Mouse (Mus musculus): ENCODE measurements at regions not wholly inside any gene's neighbourhood (a gene's known extent, or its start where the extent isn't known, plus 50 kb on each side); places are given as distances from the start of the nearest gene placed in this dataset.

DNA sequence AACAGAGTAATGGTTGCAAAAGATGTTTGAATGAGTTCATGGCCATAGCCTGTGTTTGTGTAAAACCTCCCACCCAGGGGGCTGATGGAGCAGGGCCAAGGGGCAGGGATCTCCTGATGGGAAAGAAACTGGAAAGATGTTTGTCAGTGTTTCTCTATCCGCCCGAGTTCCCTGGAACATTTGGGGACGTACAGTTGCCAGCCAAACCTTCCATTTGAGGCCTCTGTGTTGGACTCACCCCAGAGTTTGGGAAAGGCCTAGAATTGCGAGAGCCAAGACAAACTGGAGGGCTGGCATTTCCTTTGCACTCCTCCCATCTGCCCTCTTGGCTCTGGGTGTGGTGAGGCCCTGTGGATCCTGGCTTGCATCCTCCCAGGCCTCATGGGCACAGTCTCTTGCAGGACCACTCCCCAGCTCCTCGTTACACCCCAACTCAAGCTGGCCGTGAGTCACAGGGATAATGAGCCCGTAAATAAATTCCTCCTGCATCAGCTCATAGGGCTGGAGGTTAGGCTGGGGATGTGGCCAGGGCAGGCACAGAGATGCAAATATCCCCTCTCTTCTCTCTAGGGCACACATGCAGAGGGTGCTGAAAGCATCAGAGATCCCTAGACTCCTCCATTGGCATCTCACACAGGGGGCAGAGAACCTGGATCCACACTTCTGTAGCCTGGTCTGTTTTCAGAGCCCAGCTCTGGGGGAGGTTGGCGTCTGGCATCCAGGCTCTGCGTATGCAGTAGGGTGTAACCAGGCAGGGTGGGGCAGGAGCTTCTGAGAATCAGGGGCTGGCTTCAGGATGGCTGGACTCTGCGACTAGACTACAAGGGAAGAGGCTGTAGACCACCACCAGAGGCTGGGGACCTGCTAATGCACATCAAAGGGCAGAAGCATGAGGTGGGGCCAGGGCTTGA lies 306.7 kb downstream of the Rps24 start:
- Histone ChIP-seq H3K4me2 (ENCODE audit: low read depth, low read length, poor library complexity, severe bottlenecking) (no peak overlapping the region), H3K27me3 (ENCODE audit: insufficient read depth, low read length) (no peaks in the 10 kb centered on the region), H3K27ac (ENCODE audit: low read depth, low read length) (no peak overlapping the region), H3K4me1 (ENCODE audit: insufficient read depth, low read length) (peaks cover 2% of the 10 kb centered on the region; the same call in 1 of the 2 replicates), H3K9ac (replicated peaks; ENCODE audit: low read length, poor library complexity, severe bottlenecking) (no peak overlapping the region), H3K4me3 (ENCODE audit: low read depth, low read length) (no peak overlapping the region), H3K9me3 (ENCODE audit: low read length) (no peaks in the 10 kb centered on the region), H3K36me3 (ENCODE audit: insufficient read depth, low read length) (no peaks in the 10 kb centered on the region)
- WGBS, result 50% methylated on average over 10 of the region's 10 CpGs
- ATAC-seq (ENCODE audit: low FRiP score) (no peak), DNase-seq (ENCODE audit: low spot score) (peak; percentile 79)
- TF ChIP-seq CTCF (IDR thresholded peaks at IDR 0.05), result no peak

DNA sequence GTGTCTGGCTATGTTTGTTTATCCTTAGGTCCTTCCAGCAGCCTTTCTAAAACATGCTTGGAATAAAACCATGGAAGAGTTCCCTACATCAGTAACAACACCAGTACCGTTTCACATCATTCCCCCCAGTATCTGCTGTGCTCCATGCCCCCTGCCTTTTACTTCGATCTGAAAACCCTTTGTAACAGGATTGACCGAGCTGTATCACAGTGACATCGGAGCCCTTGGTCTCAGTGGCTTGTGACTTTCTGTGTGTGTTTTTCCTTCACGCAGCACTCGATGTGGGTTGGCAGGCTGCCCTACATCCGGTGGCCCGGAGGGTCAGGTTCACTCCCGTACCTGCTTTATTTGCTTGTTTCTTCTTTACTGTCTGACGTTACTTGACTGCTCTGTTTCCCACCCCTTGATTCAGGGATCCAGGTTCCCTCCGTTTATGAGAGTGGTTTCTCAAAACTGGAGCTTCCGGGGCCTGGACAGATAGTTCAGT lies 307.5 kb downstream of the Rps24 start:
- no peaks in the 10 kb centered on the region for H3K36me3 ChIP-seq (ENCODE audit: insufficient read depth, low read length)
- H3K4me1 ChIP-seq (ENCODE audit: insufficient read depth, low read length), result peaks cover 2% of the 10 kb centered on the region; the same call in 1 of the 2 replicates
- TF ChIP-seq CTCF (IDR thresholded peaks at IDR 0.05), result no peak
- H3K4me3 ChIP-seq (ENCODE audit: low read depth, low read length), result no peak overlapping the region
- ATAC-seq (ENCODE audit: low FRiP score), result no peak
- H3K4me2 ChIP-seq (ENCODE audit: low read depth, low read length, poor library complexity, severe bottlenecking), result no peak overlapping the region
- H3K9me3 ChIP-seq (ENCODE audit: low read length), result no peaks in the 10 kb centered on the region
- DNase-seq (ENCODE audit: low spot score), result no peak
- H3K27me3 ChIP-seq (ENCODE audit: insufficient read depth, low read length), result no peaks in the 10 kb centered on the region
- 59% methylated on average over 12 of the region's 12 CpGs for WGBS
- no peak overlapping the region for H3K27ac ChIP-seq (ENCODE audit: low read depth, low read length)
- no peak overlapping the region for H3K9ac ChIP-seq (replicated peaks; ENCODE audit: low read length, poor library complexity, severe bottlenecking)

- Histone ChIP-seq H3K9ac (replicated peaks; ENCODE audit: low read length, poor library complexity, severe bottlenecking) (no peak overlapping the region), H3K27ac (ENCODE audit: low read depth, low read length) (no peak overlapping the region), H3K27me3 (ENCODE audit: insufficient read depth, low read length) (no peaks in the 10 kb centered on the region), H3K9me3 (ENCODE audit: low read length) (no peaks in the 10 kb centered on the region), H3K36me3 (ENCODE audit: insufficient read depth, low read length) (no peaks in the 10 kb centered on the region), H3K4me3 (ENCODE audit: low read depth, low read length) (no peak overlapping the region), H3K4me1 (ENCODE audit: insufficient read depth, low read length) (peaks cover 2% of the 10 kb centered on the region; the same call in 1 of the 2 replicates), H3K4me2 (ENCODE audit: low read depth, low read length, poor library complexity, severe bottlenecking) (no peak overlapping the region)
- no peak for TF ChIP-seq CTCF (IDR thresholded peaks at IDR 0.05)
- DNase-seq (ENCODE audit: low spot score) (no peak), ATAC-seq (ENCODE audit: low FRiP score) (no peak)
These were observed 310.6 kb downstream of the Rps24 start for GRCm38 (mm10) chr14:24797494-24797893.

DNA sequence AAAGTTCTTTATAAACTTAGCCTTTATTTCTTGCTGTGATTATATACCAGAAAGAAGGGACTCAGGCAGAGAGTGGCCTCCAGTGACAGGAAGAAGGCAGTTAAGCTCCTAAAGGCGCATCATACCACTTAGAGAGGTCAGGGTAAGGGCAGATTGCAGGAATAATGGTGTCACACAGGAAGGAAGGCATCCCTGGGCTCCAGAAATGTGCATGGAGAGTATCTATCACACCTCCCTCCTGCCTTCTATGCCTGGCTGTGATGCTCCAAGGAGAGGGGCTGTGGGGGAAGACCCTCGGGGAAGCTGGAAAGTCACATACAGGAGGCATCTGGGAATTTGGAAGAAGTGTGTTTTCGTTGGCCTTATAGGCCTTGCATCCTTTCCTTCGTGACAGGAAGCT lies 311.1 kb downstream of the Rps24 start:
- DNase-seq (ENCODE audit: low spot score) (no peak), ATAC-seq (ENCODE audit: low FRiP score) (no peak)
- no peaks in the 10 kb centered on the region for H3K36me3 ChIP-seq (ENCODE audit: insufficient read depth, low read length)
- no peak overlapping the region for H3K4me3 ChIP-seq (ENCODE audit: low read depth, low read length)
- no peaks in the 10 kb centered on the region for H3K27me3 ChIP-seq (ENCODE audit: insufficient read depth, low read length)
- no peak overlapping the region for H3K9ac ChIP-seq (replicated peaks; ENCODE audit: low read length, poor library complexity, severe bottlenecking)
- H3K9me3 ChIP-seq (ENCODE audit: low read length), result no peaks in the 10 kb centered on the region
- H3K27ac ChIP-seq (ENCODE audit: low read depth, low read length), result no peak overlapping the region
- 85% methylated on average over 4 of the region's 4 CpGs for WGBS
- peaks cover 2% of the 10 kb centered on the region; the same call in 1 of the 2 replicates for H3K4me1 ChIP-seq (ENCODE audit: insufficient read depth, low read length)
- no peak overlapping the region for H3K4me2 ChIP-seq (ENCODE audit: low read depth, low read length, poor library complexity, severe bottlenecking)
- TF ChIP-seq CTCF (IDR thresholded peaks at IDR 0.05), result no peak

- Histone ChIP-seq H3K4me2 (ENCODE audit: low read depth, low read length, poor library complexity, severe bottlenecking) (no peak overlapping the region), H3K4me3 (ENCODE audit: low read depth, low read length) (no peak overlapping the region), H3K9me3 (ENCODE audit: low read length) (no peaks in the 10 kb centered on the region), H3K27me3 (ENCODE audit: insufficient read depth, low read length) (no peaks in the 10 kb centered on the region), H3K4me1 (ENCODE audit: insufficient read depth, low read length) (no peaks in the 10 kb centered on the region), H3K27ac (ENCODE audit: low read depth, low read length) (no peak overlapping the region), H3K36me3 (ENCODE audit: insufficient read depth, low read length) (no peaks in the 10 kb centered on the region), H3K9ac (replicated peaks; ENCODE audit: low read length, poor library complexity, severe bottlenecking) (no peak overlapping the region)
- no peak for TF ChIP-seq CTCF (IDR thresholded peaks at IDR 0.05)
- 84% methylated on average over 5 of the region's 5 CpGs for WGBS
- DNase-seq (ENCODE audit: low spot score), result no peak
- no peak for ATAC-seq (ENCODE audit: low FRiP score)
These were observed 316.2 kb downstream of the Rps24 start for GRCm38 (mm10) chr14:24803001-24803655.

- no peak for TF ChIP-seq CTCF (IDR thresholded peaks at IDR 0.05)
- ATAC-seq (ENCODE audit: low FRiP score), result no peak
- 37% methylated on average over 7 of the region's 7 CpGs for WGBS
These were observed 320.1 kb downstream of the Rps24 start for GRCm38 (mm10) chr14:24807061-24807460.

More at GRCm38 (mm10) chr14:24807061-24807460, 320.1 kb downstream of the Rps24 start:
- Histone ChIP-seq H3K4me3 (ENCODE audit: low read depth, low read length) (no peak overlapping the region), H3K27ac (ENCODE audit: low read depth, low read length) (no peak overlapping the region), H3K27me3 (ENCODE audit: insufficient read depth, low read length) (no peaks in the 10 kb centered on the region), H3K36me3 (ENCODE audit: insufficient read depth, low read length) (no peaks in the 10 kb centered on the region), H3K4me1 (ENCODE audit: insufficient read depth, low read length) (no peaks in the 10 kb centered on the region), H3K9ac (replicated peaks; ENCODE audit: low read length, poor library complexity, severe bottlenecking) (no peak overlapping the region), H3K9me3 (ENCODE audit: low read length) (no peaks in the 10 kb centered on the region), H3K4me2 (ENCODE audit: low read depth, low read length, poor library complexity, severe bottlenecking) (no peak overlapping the region)
- DNase-seq (ENCODE audit: low spot score), result no peak

All from midbrain, postnatal 0 days (tissue).